Mouse (Mus musculus) splenic B cell, adult 2 months (primary cell): ENCODE data around the gene Hdhd5.

Experiments
- DNase-seq: peaks from one replicate; pipeline ENCODE4 v3.0.0-alpha.2; 2011; ENCODE audit warnings: low read depth, low spot score
- H3K27me3 ChIP-seq: 2 replicates; pipeline ENCODE4 v1.6.1; 2012; ENCODE audit warnings: mild to moderate bottlenecking, low read length, moderate library complexity, mixed read lengths; ENCODE audit not compliant: control insufficient read depth, poor library complexity, insufficient read depth, severe bottlenecking
- H3K36me3 ChIP-seq: 2 replicates; pipeline ENCODE4 v1.6.1; 2012; ENCODE audit warnings: mild to moderate bottlenecking, low read length, moderate library complexity, mixed read lengths; ENCODE audit not compliant: control insufficient read depth, poor library complexity, insufficient read depth, severe bottlenecking

Gene Hdhd5

DNA sequence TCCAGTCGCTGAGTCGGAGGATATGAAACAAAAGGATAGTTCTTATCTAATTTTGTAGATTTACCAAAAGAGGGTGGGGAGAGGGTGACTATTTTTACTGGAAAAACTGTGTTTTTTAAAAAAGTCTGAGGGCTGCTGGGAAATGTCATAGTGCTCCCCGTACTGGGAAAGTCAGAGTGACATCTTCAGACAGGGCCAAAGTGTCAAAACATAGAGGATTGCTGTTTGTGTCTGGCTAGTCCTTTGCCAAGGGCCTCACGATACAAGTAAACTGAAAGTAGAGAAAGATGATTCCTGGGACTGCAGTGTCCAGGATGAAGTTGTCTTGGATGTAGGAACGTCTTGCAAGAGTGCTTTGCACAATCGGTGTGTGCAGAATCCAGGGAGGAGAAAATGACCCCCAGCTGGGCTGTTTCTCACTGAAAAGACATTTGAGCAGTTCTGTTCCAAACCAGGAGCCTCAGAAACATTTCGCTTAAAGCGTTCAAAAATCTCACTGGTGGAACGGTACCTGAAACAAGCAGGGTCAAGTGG, 66.6 kb downstream of the Hdhd5 start:
- H3K27me3 ChIP-seq, result no peaks in the 10 kb centered on the region
- no peak for DNase-seq
- no peaks in the 10 kb centered on the region for H3K36me3 ChIP-seq

GRCm38 (mm10) chr6:120463884-120464283, 67.2 kb downstream of the Hdhd5 start:
- Histone ChIP-seq H3K27me3 (no peaks in the 10 kb centered on the region), H3K36me3 (no peaks in the 10 kb centered on the region)
- peak; percentile 70 for DNase-seq

GRCm38 (mm10) chr6:120463086-120463871, 67.8 kb downstream of the Hdhd5 start, which contains the start of gene Il17ra:
Il17ra (plus strand) TSS chr6:120463247.
- no peaks in the 10 kb centered on the region for H3K36me3 ChIP-seq
- no peaks in the 10 kb centered on the region for H3K27me3 ChIP-seq
- DNase-seq, result peak; percentile 87

DNA sequence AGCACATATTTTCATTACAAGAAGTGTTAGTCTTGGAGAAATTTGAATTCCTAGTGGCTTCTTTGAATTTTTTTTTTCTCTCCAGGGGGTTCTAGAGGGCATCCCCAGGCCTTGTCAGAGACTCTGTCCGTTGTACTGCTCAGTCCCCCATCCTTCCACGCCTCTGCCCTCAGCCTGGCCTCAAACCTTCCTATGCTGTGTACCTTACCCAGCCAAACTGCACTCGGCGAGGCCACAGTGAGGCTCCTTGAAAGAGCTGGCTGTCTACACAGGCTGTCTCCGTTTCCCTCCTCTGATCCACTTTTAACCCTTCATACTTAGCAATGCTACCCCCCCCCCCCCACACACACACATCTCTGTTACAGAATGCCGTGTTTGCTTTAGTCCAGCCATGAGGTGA, 68.9 kb downstream of the Hdhd5 start:
- no peak for DNase-seq
- Histone ChIP-seq H3K27me3 (no peaks in the 10 kb centered on the region), H3K36me3 (no peaks in the 10 kb centered on the region)

GRCm38 (mm10) chr6:120461217-120461616, 69.9 kb downstream of the Hdhd5 start:
- H3K36me3 ChIP-seq, result no peaks in the 10 kb centered on the region
- no peak for DNase-seq
- no peaks in the 10 kb centered on the region for H3K27me3 ChIP-seq
